Mouse (Mus musculus) liver, adult 2 months (tissue): ENCODE results near the gene 1700017N19Rik. TPM values are rescaled to one million over a fixed set of nuclear protein-coding genes. Genes with fewer than 3 reads are reported as not detected.
"Not testable (repeated sequence)": the region's sequence is repeated elsewhere in the genome, so short reads cannot be mapped to it uniquely, and the experiment has no call there.

Experiments used
- DNase-seq: peaks from one replicate; pipeline ENCODE4 v3.0.0-alpha.2; 2011; ENCODE audit warnings: low read depth, low spot score; ENCODE audit errors: extremely low read depth
- H3K27ac ChIP-seq: fragments of 200-500 bp; replicated peaks from 2 replicates; pipeline ENCODE4 v1.5.1; 2012; ENCODE audit warnings: low read depth, mild to moderate bottlenecking, control low read depth, inconsistent platforms, low read length; ENCODE audit not compliant: insufficient read depth
- H3K27me3 ChIP-seq: fragments of 200-500 bp; 2 replicates; pipeline ENCODE4 v1.6.1; 2012; ENCODE audit warnings: mild to moderate bottlenecking, moderate library complexity, low read length, inconsistent platforms; ENCODE audit not compliant: control insufficient read depth, insufficient read depth
- H3K36me3 ChIP-seq: fragments of 200-500 bp; 2 replicates; pipeline ENCODE4 v1.6.1; 2012; ENCODE audit warnings: low read length, inconsistent platforms; ENCODE audit not compliant: control insufficient read depth, insufficient read depth
- H3K4me1 ChIP-seq: fragments of 200-500 bp; 2 replicates; pipeline ENCODE4 v1.6.1; 2011; ENCODE audit warnings: low read length; ENCODE audit not compliant: control insufficient read depth, insufficient read depth
- H3K4me3 ChIP-seq: fragments of 200-500 bp; 2 replicates; pipeline ENCODE4 v1.5.1; 2011; ENCODE audit warnings: low read depth, mild to moderate bottlenecking, control low read depth, low read length, moderate library complexity; ENCODE audit not compliant: insufficient read depth
- H3K79me2 ChIP-seq: fragments of 200-500 bp; 2 replicates; pipeline ENCODE4 v1.6.1; 2012; ENCODE audit warnings: inconsistent platforms, mild to moderate bottlenecking, low read length, moderate library complexity; ENCODE audit not compliant: control insufficient read depth, insufficient read depth
- H3K9ac ChIP-seq: fragments of 200-500 bp; 2 replicates; pipeline ENCODE4 v1.6.1; 2012; ENCODE audit warnings: low read depth, mild to moderate bottlenecking, control low read depth, inconsistent platforms, low read length
- CTCF ChIP-seq: fragments of 200-500 bp; IDR thresholded peaks from 2 replicates; pipeline ENCODE4 v1.5.1; 2011; ENCODE audit warnings: low read depth, low read length, control low read depth
- POLR2A ChIP-seq: fragments of 200-500 bp; IDR thresholded peaks from 2 replicates; pipeline ENCODE4 v1.6.1; 2011; ENCODE audit warnings: low read length, control low read depth; ENCODE audit not compliant: insufficient read depth; ENCODE audit errors: extremely low read depth
- WGBS: fragments of 180-500 bp; shearing (Covaris S2); methylation state at CpG from one replicate; pipeline ENCODE4 v1.1.7; 2018; 5-methylcytosine and 5-hydroxymethylcytosine counted together
- polyA plus RNA-seq: library from polyadenylated mRNA; depleted of rRNA; stranded (reverse); fragments of >200 nt; gene quantifications from 2 replicates; pipeline ENCODE4 v1.2.3, GENCODE M21; 2012; rRNA removed
- total RNA-seq: library from RNA; depleted of rRNA; stranded (reverse); fragments of >200 nt; gene quantifications from 2 replicates; pipeline ENCODE4 v1.2.3, GENCODE M21; 2014; rRNA removed

1700017N19Rik gene
- not detected in 2 replicates for total RNA-seq
- polyA plus RNA-seq, result not detected in 2 replicates

GRCm38 (mm10) chr10:100590323-100590722, at the start of gene 1700017N19Rik, which contains the start of gene 4930430F08Rik:
Gene 1700017N19Rik (plus strand): TSS chr10:100590484.
Gene 4930430F08Rik (minus strand): TSS chr10:100590423.
- Histone ChIP-seq H3K27me3 (no peaks in the 10 kb centered on the region), H3K79me2 (no peaks in the 10 kb centered on the region), H3K4me1 (peaks cover 3% of the 10 kb centered on the region; the same call in 1 of the 2 replicates), H3K4me3 (no peak within 1 kb of the TSS), H3K36me3 (no peaks in the 10 kb centered on the region), H3K27ac (no peak within 1 kb of the TSS), H3K9ac (no peak within 1 kb of the TSS)
- no peak for DNase-seq
- 85% methylated on average over 1 of the region's 1 CpGs for WGBS
- no peak for TF ChIP-seq CTCF
- no peak for TF ChIP-seq POLR2A

- TF ChIP-seq CTCF (no peak), POLR2A (no peak)
- Histone ChIP-seq H3K27me3 (no peaks in the 10 kb centered on the region), H3K36me3 (peaks cover 6% of the 10 kb centered on the region), H3K27ac (no peak overlapping the region), H3K4me1 (no peaks in the 10 kb centered on the region), H3K79me2 (no peaks in the 10 kb centered on the region), H3K9ac (no peak overlapping the region), H3K4me3 (no peak overlapping the region)
- DNase-seq, result no peak
- WGBS, result 83% methylated on average over 3 of the region's 3 CpGs
Measured at GRCm38 (mm10) chr10:100556566-100557175, 33.6 kb upstream of the 1700017N19Rik start.

GRCm38 (mm10) chr10:100560194-100560883, 29.9 kb upstream of the 1700017N19Rik start:
- H3K27me3 ChIP-seq, DNase-seq, H3K79me2 ChIP-seq, H3K9ac ChIP-seq, H3K4me1 ChIP-seq, H3K27ac ChIP-seq, H3K4me3 ChIP-seq: not testable (repeated sequence)
- 98% methylated on average over 3 of the region's 3 CpGs for WGBS
- peaks cover 12% of the 10 kb centered on the region for H3K36me3 ChIP-seq

- Histone ChIP-seq H3K9ac (no peak overlapping the region), H3K27ac (no peak overlapping the region), H3K36me3 (peaks cover 14% of the 10 kb centered on the region; the same call in 1 of the 2 replicates), H3K4me3 (no peak overlapping the region), H3K4me1 (no peaks in the 10 kb centered on the region), H3K27me3 (no peaks in the 10 kb centered on the region), H3K79me2 (no peaks in the 10 kb centered on the region)
- TF ChIP-seq CTCF (no peak), POLR2A (no peak)
- no peak for DNase-seq
- 83% methylated on average over 3 of the region's 3 CpGs for WGBS
Measured at GRCm38 (mm10) chr10:100564112-100564511, 26.2 kb upstream of the 1700017N19Rik start.

GRCm38 (mm10) chr10:100571707-100572106, 18.6 kb upstream of the 1700017N19Rik start:
- Histone ChIP-seq H3K36me3 (peaks cover 32% of the 10 kb centered on the region), H3K4me3 (no peak overlapping the region), H3K4me1 (no peaks in the 10 kb centered on the region), H3K27ac (no peak overlapping the region), H3K9ac (no peak overlapping the region), H3K79me2 (no peaks in the 10 kb centered on the region), H3K27me3 (no peaks in the 10 kb centered on the region)
- no peak for TF ChIP-seq CTCF
- no peak for TF ChIP-seq POLR2A
- DNase-seq, result no peak
- 82% methylated on average over 3 of the region's 3 CpGs for WGBS
